Mouse (Mus musculus) neural tube, embryonic 11.5 days (tissue): ENCODE data around the gene 1700034I23Rik. TPM values are rescaled to one million over a fixed set of nuclear protein-coding genes. Genes with fewer than 3 reads are reported as not detected.
"Not testable (repeated sequence)": the region's sequence is repeated elsewhere in the genome, so short reads cannot be mapped to it uniquely, and the experiment has no call there.

Experiments used
- ATAC-seq: fragments of 200-750 bp; cut with Nextera tagmentation; 2 replicates; pipeline ENCODE4 v1.8.0; 2017; ENCODE audit warnings: moderate number of reproducible peaks, mild to moderate bottlenecking, moderate TSS enrichment, moderate library complexity; ENCODE audit not compliant: insufficient read depth, low FRiP score, low TSS enrichment
- DNase-seq: peaks from one replicate; pipeline ENCODE4 v3.0.0-alpha.2; 2015; ENCODE audit warnings: low spot score
- H3K27ac ChIP-seq: fragments of 300-500 bp; sonication (generic); 2 replicates; pipeline ENCODE4 v1.5.1; 2014; ENCODE audit warnings: low read depth, mild to moderate bottlenecking, low read length
- H3K27me3 ChIP-seq: fragments of 300-500 bp; sonication (generic); 2 replicates; pipeline ENCODE4 v1.6.1; 2014; ENCODE audit warnings: mild to moderate bottlenecking, low read length, mixed read lengths; ENCODE audit not compliant: control insufficient read depth, insufficient read depth
- H3K36me3 ChIP-seq: fragments of 300-500 bp; sonication (generic); 2 replicates; pipeline ENCODE4 v1.6.1; 2014; ENCODE audit warnings: mild to moderate bottlenecking, low read length, moderate library complexity, mixed read lengths; ENCODE audit not compliant: control insufficient read depth, insufficient read depth
- H3K4me1 ChIP-seq: fragments of 300-500 bp; sonication (generic); 2 replicates; pipeline ENCODE4 v1.6.1; 2014; ENCODE audit warnings: low read length, mixed read lengths; ENCODE audit not compliant: control insufficient read depth, insufficient read depth
- H3K4me2 ChIP-seq: fragments of 300-500 bp; sonication (generic); 2 replicates; pipeline ENCODE4 v1.6.1; 2014; ENCODE audit warnings: low read depth, mild to moderate bottlenecking, moderate library complexity
- H3K4me3 ChIP-seq: fragments of 300-500 bp; sonication (generic); 2 replicates; pipeline ENCODE4 v1.5.1; 2014; ENCODE audit warnings: low read depth, low read length
- H3K9ac ChIP-seq: fragments of 300-500 bp; sonication (generic); 2 replicates; pipeline ENCODE4 v1.6.1; 2014; ENCODE audit warnings: mild to moderate bottlenecking, low read length
- H3K9me3 ChIP-seq: fragments of 300-500 bp; sonication (generic); 2 replicates; pipeline ENCODE4 v1.6.1; 2016; ENCODE audit warnings: low read length; ENCODE audit not compliant: control insufficient read depth
- WGBS: fragments of 180-500 bp; shearing (Covaris S2); extraction: QIAGEN DNeasy Blood & Tissue Kit; methylation state at CpG from one replicate; pipeline ENCODE4 v1.1.7; 2014; 5-methylcytosine and 5-hydroxymethylcytosine counted together
- polyA plus RNA-seq: library from polyadenylated mRNA; unstranded; fragments of >200 nt; fragmentation: Nextera tagmentation; extraction: Ambion mirVana; gene quantifications from 2 replicates; pipeline ENCODE4 v1.2.1, GENCODE M21; 2014

Gene 1700034I23Rik
- polyA plus RNA-seq, 1 experiment from 2014 or later: not detected

GRCm38 (mm10) chr3:40894336-40894735 lies 8.0 kb downstream of the 1700034I23Rik start:
- not testable (repeated sequence) for H3K4me1 ChIP-seq, H3K36me3 ChIP-seq, ATAC-seq, H3K27me3 ChIP-seq, H3K27ac ChIP-seq, H3K9me3 ChIP-seq
- peak; percentile 41 for DNase-seq
- H3K4me3 ChIP-seq: peak overlapping the region; percentile 43
- H3K9ac ChIP-seq: peak overlapping the region; percentile 49; the same call in 1 of the 2 replicates
- WGBS: 2% methylated on average over 20 of the region's 24 CpGs
- H3K4me2 ChIP-seq: peak overlapping the region; percentile 65

- Histone ChIP-seq H3K9ac (peak overlapping the region; percentile 56), H3K4me2 (peak overlapping the region; percentile 42), H3K4me3 (peak overlapping the region; percentile 43)
- peak; percentile 99 for ATAC-seq
- DNase-seq: peak; percentile 98
- not testable (repeated sequence) for H3K36me3 ChIP-seq, H3K9me3 ChIP-seq, H3K27me3 ChIP-seq, H3K27ac ChIP-seq, H3K4me1 ChIP-seq
- WGBS: 0% methylated on average over 35 of the region's 38 CpGs
Measured at GRCm38 (mm10) chr3:40893816-40894258, 8.5 kb downstream of the 1700034I23Rik start.

- H3K27me3 ChIP-seq, H3K36me3 ChIP-seq, H3K9me3 ChIP-seq, H3K4me3 ChIP-seq, H3K4me2 ChIP-seq, H3K27ac ChIP-seq, DNase-seq, H3K4me1 ChIP-seq, ATAC-seq, H3K9ac ChIP-seq: not testable (repeated sequence)
- 89% methylated on average over 3 of the region's 3 CpGs for WGBS
Measured at GRCm38 (mm10) chr3:40853123-40853738, 49.1 kb downstream of the 1700034I23Rik start.

Other genes with a start within 250 kb of the 1700034I23Rik start
- gene Slc25a31, start 193.7 kb downstream of the 1700034I23Rik start, polyA plus RNA-seq: 0.24 and 0.32 TPM in 2 replicates
- gene Hspa4l, start 158.0 kb downstream of the 1700034I23Rik start, polyA plus RNA-seq: 50.8 and 63.1 TPM in 2 replicates
- 61.3 and 63.5 TPM in 2 replicates for gene Plk4, start 102.5 kb downstream of the 1700034I23Rik start, polyA plus RNA-seq
- gene Mfsd8, start 55.7 kb downstream of the 1700034I23Rik start, polyA plus RNA-seq: 7.5 and 7.7 TPM in 2 replicates
- 5.1 and 6.4 TPM in 2 replicates for gene Abhd18, start 55.6 kb downstream of the 1700034I23Rik start, polyA plus RNA-seq
- gene Larp1b, start 47.3 kb upstream of the 1700034I23Rik start, polyA plus RNA-seq: 2.3 and 3.7 TPM in 2 replicates
- 27.6 and 29.5 TPM in 2 replicates for gene Pgrmc2, start 180.5 kb upstream of the 1700034I23Rik start, polyA plus RNA-seq